Mouse (Mus musculus): ENCODE measurements around the gene Tbck.

The Tbck gene

GRCm38 (mm10) chr3:132766033-132766726, 82.2 kb downstream of the Tbck start:
- no peak for DNase-seq (ENCODE audit: low spot score in 2 of 2)

- DNase-seq (ENCODE audit: low spot score in 2 of 2): no peak
Observed at GRCm38 (mm10) chr3:132772054-132772453, 88.1 kb downstream of the Tbck start.

- DNase-seq (ENCODE audit: low spot score in 2 of 2): no peak
Observed at GRCm38 (mm10) chr3:132776686-132777085, 92.7 kb downstream of the Tbck start.

- no peak for DNase-seq (ENCODE audit: low spot score in 2 of 2)
Observed at GRCm38 (mm10) chr3:132781103-132781502, 97.2 kb downstream of the Tbck start.

GRCm38 (mm10) chr3:132783087-132783486, 99.1 kb downstream of the Tbck start:
- no peak for DNase-seq (ENCODE audit: low spot score in 2 of 2)

GRCm38 (mm10) chr3:132784732-132785131, 100.8 kb downstream of the Tbck start:
- DNase-seq (ENCODE audit: low spot score in 2 of 2): no peak

GRCm38 (mm10) chr3:132786690-132787089, 102.7 kb downstream of the Tbck start:
- DNase-seq (ENCODE audit: low spot score in 2 of 2): no peak

- DNase-seq (ENCODE audit: low spot score in 2 of 2): no peak
Observed at GRCm38 (mm10) chr3:132787775-132788174, 103.8 kb downstream of the Tbck start.

GRCm38 (mm10) chr3:132791140-132791539, 107.2 kb downstream of the Tbck start:
- DNase-seq (ENCODE audit: low spot score in 2 of 2): no peak

GRCm38 (mm10) chr3:132800196-132800595, 116.3 kb downstream of the Tbck start:
- no peak for DNase-seq (ENCODE audit: low spot score in 2 of 2)

GRCm38 (mm10) chr3:132801910-132802309, 118.0 kb downstream of the Tbck start:
- DNase-seq (ENCODE audit: low spot score in 2 of 2): no peak

GRCm38 (mm10) chr3:132807888-132808579, 124.1 kb downstream of the Tbck start:
- no peak for DNase-seq (ENCODE audit: low spot score in 2 of 2)

- DNase-seq (ENCODE audit: low spot score in 2 of 2): no peak
Observed at GRCm38 (mm10) chr3:132808951-132809350, 125.0 kb downstream of the Tbck start.

GRCm38 (mm10) chr3:132811791-132812190, 127.8 kb downstream of the Tbck start:
- no peak for DNase-seq (ENCODE audit: low spot score in 2 of 2)

GRCm38 (mm10) chr3:132812356-132812755, 128.4 kb downstream of the Tbck start:
- no peak for DNase-seq (ENCODE audit: low spot score in 2 of 2)

GRCm38 (mm10) chr3:132813147-132813546, 129.2 kb downstream of the Tbck start:
- DNase-seq (ENCODE audit: low spot score in 2 of 2): no peak

GRCm38 (mm10) chr3:132813706-132814497, 130.0 kb downstream of the Tbck start:
- DNase-seq (ENCODE audit: low spot score in 2 of 2): no peak

GRCm38 (mm10) chr3:132814791-132815496, 131.0 kb downstream of the Tbck start:
- DNase-seq (ENCODE audit: low spot score in 2 of 2): no peak

GRCm38 (mm10) chr3:132815497-132816326, 131.8 kb downstream of the Tbck start:
- no peak for DNase-seq (ENCODE audit: low spot score in 2 of 2)

- no peak for DNase-seq (ENCODE audit: low spot score in 2 of 2)
Observed at GRCm38 (mm10) chr3:132819408-132819807, 135.5 kb downstream of the Tbck start.

Data from right cerebral cortex, postnatal 10 days (tissue).